Mouse (Mus musculus): ENCODE measurements around the gene B4galnt1.

Gene B4galnt1

DNA sequence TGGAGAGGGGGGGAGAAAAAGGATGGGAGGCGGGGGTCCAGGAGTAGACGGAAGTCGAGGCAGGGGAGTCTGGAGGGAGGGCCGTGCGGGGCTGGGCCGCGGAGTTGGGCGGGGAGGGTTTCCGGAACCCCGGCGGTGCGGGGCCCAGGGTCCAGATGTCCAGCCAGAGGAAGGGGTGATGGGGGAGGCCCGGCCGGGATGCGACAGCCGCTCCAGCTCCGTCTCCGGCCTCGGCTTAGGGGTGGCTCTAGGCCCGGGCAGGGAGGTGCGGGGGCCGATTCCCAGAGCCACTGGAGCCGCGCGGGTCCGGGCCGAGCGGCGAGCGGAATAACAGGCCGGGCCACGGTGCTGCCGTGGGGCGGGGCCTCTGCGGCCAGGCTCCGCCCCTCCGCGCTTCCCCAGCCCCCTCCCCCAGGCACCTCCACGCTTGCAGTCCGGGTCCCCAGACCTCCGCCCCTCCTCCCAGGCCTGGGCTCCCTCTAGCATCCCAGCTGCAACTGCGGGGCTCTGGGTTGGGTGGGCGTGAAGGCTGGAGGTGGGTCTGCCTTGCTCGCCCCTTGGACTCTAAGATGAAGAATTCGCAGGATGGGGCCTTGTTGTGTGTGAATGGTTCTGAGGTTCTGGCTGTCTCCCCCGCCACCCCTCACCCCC, 23.6 kb downstream of the B4galnt1 start:
- under 1% methylated on average over 46 of the region's 46 CpGs for WGBS

DNA sequence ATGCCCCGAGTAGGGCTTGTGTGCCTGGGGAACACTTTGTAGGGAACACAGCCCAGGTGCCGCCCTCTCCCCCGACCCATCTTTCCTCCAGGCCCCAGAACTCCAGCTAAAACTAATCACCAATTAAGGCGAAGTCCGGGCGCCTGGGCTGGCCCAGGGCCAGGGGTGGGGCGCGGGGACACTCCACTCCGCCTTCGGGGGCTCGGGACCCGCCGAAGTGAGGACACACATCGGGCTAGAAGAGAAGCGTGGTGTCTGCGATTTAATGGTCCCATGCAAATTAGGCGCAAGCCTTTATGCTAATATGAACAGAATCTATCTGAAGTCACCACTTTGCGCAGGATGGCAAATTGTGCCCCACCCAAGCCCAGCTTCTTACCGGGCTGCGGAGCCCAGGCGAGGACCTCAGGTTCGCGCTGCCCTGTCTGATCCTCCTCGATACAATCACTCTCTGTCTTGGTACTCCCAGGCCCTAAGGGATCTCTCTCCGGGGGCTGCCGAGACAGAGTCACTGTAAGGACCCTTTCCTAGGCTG, 24.2 kb downstream of the B4galnt1 start:
- 3% methylated on average over 26 of the region's 26 CpGs for WGBS

DNA sequence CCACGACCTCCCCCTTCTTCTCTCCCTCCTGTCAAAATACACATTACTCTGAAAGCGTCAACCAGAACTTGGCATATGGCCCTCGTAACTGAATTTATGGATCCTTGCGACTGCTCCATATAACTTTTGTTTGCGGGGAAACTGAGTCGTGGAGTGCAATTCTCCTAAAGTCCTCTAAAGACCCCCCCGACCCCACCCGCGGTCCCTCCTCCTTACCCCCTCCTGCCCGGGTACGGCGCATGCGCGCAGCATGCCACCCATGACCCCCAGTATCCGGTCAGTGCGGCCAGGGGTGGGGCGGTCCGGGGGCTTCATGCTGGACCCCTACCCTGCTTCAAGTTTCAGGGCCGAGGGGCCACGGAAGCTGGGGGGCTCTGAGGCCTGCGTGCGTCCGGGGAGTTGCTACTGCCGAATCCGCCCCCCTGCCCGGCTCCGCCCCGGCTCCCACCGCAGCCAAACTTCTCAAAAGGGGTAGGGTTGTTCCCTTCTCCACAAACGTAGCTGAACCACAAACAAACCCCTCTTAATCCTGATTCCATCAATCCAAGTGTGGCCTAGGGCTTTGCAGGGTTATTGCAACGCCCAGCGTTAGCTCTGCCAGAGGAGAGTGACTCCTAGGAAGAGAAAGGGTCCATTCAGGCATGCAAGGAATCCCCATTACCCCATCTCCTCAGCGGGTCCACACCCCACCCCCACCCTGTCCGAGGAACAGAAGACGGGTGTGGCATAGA, 24.8 kb downstream of the B4galnt1 start, which contains the start of gene Arhgef25:
Gene Arhgef25 (minus strand): TSS at position 433 of the 731 bp plus-strand sequence.
- WGBS = 10% methylated on average over 35 of the region's 35 CpGs

DNA sequence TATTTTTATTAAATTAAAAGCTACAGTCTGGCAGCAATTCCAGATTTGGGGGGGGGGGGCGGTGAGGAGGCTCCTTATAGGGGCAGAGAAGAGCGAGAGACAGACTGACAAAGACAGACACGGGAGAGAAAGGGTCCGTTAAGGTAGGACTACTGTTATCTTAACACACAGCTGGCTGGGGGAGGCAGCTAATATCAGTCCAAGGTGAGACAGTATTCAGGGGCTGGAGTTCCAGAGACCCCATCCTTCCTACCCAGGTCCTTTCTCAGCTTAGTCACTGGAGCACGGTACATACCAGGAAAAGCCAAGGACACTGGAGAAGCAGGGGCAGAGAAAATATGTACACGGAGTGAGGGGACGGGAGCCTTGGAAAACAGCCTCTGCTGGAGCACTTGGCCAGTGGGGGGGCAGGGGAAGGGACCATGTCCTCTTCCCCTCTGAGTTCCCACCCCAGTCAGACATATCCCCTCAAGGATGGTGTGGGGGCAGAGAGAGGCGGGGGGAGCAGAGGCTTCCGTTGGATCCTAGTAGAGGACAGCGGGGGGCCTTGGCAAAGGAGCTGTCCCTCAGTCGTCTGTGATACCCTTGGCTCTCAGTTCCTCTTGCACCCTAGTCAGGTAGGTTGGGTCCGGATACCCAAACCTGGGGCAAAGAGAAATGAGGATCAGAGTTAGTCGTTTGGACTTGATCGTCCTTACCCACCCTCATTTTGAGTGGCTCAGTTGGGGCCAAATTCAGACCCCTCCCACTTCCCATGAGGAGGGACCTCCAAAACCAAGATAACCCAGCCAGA, 25.6 kb downstream of the B4galnt1 start:
- WGBS = 48% methylated on average over 14 of the region's 14 CpGs

DNA sequence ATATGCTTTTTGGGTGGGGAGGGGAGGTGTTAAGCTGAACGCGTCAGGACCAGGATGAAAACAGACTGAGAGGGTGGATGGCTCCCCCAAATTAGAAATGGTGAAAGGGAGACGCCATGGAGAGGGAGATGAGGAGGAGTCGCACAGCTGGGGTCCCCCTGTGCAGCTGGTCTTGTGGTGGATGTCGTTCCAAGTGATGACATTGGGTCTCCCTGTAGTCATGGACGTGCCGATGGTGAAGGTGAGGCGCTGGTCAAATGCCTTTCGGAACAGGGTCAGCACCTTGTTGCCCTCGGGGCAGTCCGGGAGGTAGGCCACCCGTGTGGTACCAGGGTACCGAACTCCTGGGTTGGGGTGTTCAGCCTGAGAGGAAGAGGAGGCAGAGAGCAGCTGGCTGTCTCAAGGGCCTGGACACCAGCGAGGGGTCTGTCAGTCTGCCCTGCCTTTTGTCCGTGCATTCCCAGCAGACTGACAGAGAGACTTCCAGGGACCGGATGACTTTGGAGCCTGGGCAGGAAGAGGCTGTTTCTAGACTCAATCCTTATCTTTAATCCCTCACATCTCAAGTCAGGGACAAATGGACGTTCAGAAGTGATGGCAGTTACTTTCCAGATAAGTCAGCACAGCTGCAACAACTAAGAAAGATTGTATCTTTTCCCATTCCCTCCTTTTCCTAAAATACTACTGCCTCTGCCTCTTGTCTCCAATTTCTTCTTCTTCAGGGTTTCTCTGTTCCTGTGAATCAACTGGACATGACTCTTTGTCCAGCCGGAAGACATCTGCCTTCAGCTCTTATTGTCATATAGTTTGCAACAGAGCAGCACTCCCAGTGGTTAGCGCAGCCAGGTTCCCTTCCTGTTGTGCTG, 26.4 kb downstream of the B4galnt1 start:
- 67% methylated on average over 19 of the region's 19 CpGs for WGBS

DNA sequence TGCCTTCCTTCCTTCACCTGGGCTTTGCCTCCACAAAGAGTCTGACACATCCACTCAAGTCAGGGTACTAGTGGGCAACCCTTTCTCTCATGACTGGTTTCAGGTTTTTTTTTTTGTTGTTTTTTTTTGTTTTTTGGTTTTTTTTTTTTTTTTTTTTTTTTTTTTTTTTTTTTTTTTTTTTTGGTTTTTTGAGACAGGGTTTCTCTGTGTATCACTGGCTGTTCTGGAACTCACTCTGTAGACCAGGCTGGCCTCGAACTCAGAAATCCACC, 27.0 kb downstream of the B4galnt1 start:
- WGBS = 77% methylated on average over 1 of the region's 1 CpGs

DNA sequence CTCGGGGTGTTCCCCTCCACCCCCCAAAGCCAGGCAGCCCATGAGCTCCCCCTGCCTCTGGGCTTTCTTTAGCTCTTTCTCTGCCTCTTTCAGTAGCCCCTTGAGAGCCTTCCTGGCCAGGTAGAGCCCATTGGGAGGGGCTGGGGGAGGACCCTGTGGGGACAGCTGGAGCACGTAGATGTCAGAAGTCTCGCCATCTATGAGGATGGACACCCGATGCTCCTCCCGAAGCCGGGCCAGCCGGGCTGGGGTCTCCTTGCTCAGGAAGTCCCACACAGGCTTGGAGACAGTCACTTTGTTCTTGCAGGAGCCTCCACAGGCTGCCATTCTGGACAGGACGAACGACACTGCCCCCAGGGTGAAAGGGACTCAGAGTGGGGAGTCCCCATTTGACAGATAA, 28.0 kb downstream of the B4galnt1 start:
- WGBS = 86% methylated on average over 9 of the region's 9 CpGs

DNA sequence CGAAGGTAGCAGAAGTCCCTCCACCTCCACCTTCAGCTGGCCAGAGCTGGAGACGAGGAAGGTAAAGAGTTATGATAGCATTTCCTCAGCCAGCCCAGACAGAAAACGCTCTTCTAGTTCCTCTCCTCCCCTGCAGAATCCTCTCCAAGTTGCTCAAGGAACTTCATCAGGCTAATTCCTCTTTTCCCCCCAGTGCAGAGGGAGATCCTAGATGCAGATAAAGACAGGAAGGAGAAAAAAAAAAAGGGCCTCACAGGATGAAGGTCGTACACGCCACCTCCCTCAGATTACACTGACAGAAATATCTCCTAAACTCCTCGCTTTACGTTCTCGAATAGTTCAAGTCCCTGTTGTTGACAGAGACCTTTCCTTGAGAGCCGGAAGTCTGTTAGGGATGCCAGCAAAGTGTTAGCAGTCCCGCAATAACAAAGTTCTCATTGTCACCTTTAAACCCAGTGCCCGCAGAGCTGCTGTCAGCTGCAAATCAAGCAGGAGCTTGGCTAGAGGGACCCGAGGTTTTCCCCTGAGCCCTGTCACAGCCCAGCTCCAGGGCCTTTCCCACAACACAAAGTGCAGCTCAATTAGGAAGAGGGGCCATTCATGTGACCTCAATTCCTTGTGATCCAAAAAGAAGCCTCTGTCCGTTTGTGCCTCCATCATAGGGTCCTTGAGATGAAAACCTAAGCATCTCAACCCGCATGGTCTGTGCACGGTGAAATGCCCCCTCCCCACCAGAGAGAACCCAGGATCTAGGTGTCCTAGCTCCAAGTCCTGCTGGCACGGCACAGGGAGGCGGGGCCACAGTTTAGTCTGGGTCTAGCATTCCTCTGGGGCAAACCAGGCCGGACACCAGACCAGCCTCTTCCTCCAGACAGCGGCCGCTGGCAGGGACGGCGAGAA, 29.7 kb downstream of the B4galnt1 start:
- WGBS = 6% methylated on average over 22 of the region's 22 CpGs

DNA sequence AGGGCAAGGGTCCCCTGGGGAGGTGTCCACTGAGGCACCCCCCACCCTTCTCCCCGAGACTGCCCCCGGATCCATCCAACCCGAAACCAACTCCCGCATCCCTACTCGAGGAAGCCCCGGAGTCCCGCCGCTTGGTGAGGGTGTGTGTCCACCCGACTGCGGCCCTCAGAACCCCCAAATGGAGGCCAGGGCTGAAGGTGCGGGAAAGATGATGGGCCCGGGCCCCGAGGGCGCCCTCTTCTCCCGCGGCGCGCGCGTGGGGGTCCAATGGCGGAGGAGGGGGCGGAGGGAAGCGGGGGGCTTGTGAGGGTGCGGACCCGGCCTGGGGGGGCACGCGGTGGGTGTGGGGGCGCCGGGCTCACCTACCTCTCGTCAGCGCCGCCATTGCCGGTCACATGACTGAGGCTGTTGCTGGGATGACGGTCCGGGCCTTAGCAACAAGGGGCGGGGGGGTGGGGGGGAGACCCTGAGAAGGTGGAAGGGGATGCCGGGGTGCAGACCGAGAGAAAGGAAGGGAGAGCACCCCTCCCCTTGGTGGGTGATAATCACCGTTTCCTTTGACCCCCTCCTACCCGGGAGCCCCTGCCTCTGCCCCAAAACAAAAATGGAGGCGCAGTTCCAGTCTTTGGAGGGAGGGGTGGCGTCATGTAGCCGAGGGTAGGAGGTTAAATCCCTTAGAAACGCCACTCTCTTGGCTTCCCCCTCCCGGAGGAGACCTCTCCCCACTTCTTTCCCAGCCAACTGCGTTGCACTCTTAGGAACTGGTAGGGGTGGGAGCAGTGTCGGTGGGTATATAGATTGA, 30.5 kb downstream of the B4galnt1 start, which contains the start of gene Dtx3:
Gene Dtx3 (minus strand): TSS at position 401 of the 802 bp plus-strand sequence.
- WGBS = 1% methylated on average over 46 of the region's 47 CpGs

DNA sequence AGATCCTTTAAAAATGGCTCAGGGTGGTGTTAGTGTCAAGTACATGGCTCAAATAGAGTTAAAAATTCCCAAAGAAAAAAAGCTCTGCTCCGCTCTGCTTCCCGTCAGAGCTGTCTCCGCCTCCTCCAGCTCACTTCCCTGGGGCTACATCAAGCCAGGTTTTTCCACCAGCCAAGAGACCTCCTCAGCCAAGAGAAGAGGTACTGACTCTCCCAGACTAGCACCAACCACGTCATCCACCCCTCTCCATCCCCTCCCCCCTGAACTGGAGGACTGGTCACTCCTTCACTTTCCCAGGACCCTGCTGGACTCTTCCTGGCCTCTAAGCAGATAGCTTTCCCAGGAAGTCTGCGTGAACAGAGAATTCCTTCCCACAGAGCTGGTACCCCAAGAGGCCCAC, 31.4 kb downstream of the B4galnt1 start:
- 3% methylated on average over 5 of the region's 5 CpGs for WGBS

DNA sequence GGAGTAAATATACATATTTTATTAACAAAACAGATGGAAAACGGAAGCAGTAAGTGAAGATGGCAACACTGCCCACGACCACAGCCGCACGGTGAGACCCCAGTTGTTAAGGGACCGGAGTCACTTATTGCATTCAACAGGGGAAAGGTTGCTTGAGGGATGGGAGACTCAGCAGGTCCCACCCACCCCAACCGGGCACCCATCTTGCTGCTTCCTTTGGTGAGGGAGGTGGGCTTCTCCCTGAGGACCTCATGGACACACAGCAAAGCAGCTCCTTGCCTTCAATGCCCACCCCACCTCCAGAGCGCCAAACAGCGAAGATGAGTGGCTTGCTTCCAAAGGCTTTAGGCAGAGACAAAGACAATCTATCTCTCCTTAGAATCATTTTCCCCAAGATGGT, 32.1 kb downstream of the B4galnt1 start:
- 74% methylated on average over 8 of the region's 8 CpGs for WGBS

DNA sequence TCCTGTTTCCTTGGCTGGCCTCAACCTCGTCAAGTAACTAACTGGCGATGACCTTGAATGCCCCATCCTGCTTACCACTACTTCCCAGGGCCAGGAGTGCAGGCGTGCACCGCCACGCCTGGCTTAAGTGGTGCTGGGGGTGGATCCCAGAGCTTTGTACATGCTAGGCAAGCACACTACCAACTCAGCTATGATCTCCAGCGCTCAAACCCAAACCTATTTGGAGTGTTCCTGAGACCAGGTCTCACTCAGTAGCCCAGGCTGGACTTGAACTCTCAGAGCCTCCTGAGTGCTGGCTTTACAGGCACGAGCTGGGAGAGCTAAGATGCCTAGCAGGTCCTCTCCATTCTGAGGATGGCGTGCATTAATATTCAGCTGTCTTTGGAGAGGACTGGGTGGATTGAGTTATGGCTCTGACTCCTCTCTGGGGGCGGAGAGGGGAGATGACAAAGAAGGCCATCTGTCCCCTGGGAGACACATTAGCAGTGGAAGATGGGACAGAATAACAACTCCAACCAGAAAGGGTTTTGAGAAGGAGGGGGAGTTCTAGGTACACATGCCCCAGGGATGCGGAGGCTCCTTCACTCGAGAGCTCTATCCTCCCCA, 32.6 kb downstream of the B4galnt1 start:
- WGBS = 61% methylated on average over 11 of the region's 11 CpGs

DNA sequence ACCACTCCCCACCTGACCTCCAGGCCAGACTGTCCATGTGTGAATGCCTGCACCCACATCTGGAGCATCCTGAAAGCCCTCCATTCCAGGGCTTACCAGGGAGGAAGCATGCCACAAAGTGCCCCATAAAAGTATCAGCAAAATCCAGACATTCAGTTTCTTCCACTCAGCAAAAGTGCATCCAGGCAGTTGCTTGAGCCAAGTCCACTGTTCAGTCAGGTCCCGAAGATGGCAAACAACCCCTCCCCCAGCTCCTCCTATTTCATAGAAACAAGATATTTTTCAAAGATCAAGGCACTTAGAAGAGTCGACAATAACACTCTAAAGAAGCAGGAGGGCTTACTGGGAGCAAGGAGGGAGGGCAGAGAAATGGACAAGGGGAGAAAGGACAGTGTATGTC, 33.5 kb downstream of the B4galnt1 start:
- WGBS = 34% methylated on average over 2 of the region's 2 CpGs

DNA sequence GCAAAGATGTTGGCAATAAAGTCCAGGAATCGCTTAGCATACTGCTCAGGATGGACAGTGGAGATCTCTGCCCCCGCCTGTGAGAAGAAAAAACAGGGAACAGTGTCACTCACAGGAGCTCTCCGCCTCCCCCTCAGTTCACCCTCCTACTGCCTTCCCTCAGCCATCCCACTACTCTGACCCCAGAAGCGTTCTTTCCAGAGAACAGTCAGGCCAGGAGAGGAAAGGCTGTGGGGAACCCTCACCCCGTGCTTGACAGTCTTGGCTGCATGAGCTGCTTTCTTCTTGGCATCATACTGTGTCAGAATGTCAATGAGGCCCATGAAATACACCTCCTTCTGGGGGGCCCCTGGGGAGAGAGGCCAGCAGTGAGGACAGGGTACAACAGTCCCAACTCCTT, 34.0 kb downstream of the B4galnt1 start:
- WGBS = 44% methylated on average over 5 of the region's 5 CpGs

DNA sequence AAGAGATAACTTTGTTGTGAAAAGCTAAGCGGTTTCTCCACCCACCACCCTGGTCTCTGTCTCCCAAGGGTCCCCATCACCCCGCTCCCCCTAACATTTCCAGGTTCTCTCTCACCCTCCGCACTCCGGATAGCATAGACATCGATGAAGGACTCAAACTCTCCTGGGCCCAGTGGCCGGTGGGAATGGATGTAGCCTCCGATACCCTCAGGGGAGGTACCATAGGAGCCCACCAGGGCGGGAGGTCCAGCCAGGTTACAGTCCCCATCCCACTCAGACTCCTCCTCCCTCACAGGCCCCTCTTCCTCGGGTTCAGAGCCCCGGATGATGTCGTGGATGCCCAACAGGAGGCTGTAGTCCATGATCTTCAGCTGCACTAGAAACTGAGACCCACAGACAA, 34.4 kb downstream of the B4galnt1 start:
- WGBS = 77% methylated on average over 11 of the region's 11 CpGs

DNA sequence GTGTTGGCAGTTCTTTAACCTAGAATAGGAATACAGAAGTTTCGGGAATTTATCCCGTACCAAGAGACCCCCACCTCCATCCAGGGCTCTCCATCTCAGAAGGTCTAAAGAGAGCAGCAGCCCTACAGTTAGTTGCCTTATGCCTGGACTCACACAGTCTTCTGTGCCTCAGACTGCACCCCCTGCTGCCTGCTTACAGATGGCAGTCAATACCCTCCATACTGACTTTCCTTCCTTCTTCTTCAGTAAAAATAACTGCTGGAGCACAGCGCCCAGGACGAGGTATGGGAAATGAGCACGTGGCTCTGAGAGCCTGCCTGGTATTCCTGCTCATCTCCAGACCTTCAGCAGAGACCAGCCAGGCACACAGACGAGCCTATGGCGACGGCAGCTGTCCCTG, 35.3 kb downstream of the B4galnt1 start:
- WGBS = 57% methylated on average over 8 of the region's 8 CpGs

DNA sequence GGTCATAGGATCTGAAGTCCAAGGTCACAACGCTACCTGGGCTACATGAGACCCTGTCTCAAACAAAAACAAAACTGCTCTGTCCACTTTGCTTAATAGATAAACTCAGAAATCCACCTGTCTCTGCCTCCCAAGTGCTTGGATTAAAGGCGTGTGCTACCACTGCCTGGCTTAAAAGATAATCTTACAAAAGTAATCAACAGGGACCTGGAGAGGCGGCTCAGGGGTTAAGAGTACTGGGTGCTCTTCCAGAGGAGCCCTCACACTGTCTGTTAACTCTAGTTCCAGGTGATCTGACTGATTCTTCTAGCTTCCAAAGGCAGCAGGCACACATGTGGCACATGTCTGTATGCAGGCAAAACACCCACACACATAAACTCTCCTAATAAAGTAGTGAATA, 38.1 kb downstream of the B4galnt1 start:
- 90% methylated on average over 3 of the region's 3 CpGs for WGBS

DNA sequence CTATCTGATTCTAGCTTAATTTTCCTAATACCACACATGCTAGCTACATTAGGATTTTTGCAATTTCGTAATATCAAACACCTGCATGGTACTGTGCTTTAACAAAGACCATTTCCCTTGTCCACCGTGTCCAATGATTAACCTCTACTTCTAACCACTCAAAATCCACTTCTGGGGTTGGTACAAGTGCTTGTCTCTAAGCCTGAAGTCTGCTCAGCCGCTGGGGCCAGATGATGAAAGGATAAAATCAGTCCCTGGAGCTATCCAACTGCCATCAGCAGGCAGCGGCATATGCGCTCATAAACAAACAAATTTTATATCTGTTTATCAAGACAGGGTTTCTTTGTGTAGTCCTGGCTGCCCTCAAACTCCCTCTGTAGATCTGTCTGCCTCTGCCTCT, 39.6 kb downstream of the B4galnt1 start:
- WGBS = 94% methylated on average over 5 of the region's 5 CpGs

DNA sequence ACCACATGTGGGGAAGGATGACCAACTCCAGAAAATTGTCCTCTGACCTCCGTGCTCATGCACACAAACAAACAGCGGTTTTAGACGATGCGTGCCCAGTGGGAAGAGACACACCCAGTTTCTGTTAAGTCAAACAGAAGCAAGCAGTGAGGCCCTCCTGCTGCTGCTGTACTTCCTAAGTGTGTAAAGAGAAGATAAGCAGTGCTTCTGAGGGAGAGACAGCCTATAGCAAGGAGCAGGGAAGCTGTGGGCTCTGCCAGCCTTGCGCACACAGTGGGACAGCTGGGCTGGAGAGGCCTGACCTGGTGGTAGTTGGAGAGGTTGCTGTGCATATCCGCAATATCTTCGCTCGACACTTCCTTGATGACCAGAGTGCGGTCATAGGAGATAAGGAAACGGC, 40.3 kb downstream of the B4galnt1 start:
- WGBS = 86% methylated on average over 10 of the region's 10 CpGs
